Mouse (Mus musculus) heart, postnatal 0 days (tissue): ENCODE data around the gene Cracr2a. TPM values are rescaled to one million over a fixed set of nuclear protein-coding genes. Genes with fewer than 3 reads are reported as not detected.

Experiments used
- ATAC-seq: fragments of 200-750 bp; cut with Nextera tagmentation; 2 replicates; pipeline ENCODE4 v1.8.0; 2017; ENCODE audit warnings: low read depth, moderate number of reproducible peaks, moderate library complexity; ENCODE audit not compliant: insufficient read depth
- DNase-seq: peaks from one replicate; pipeline ENCODE4 v3.0.0-alpha.2; 2016; ENCODE audit warnings: low spot score
- H3K27ac ChIP-seq: fragments of 300-500 bp; sonication (generic); 2 replicates; pipeline ENCODE4 v1.5.1; 2014; ENCODE audit warnings: low read depth, mild to moderate bottlenecking
- H3K27me3 ChIP-seq: fragments of 300-500 bp; sonication (generic); 2 replicates; pipeline ENCODE4 v1.6.1; 2014; ENCODE audit warnings: low read length, mixed read lengths; ENCODE audit not compliant: control insufficient read depth, insufficient read depth
- H3K36me3 ChIP-seq: fragments of 300-500 bp; sonication (generic); replicated peaks from 2 replicates; pipeline ENCODE4 v1.6.1; 2014; ENCODE audit warnings: low read length, mixed read lengths; ENCODE audit not compliant: control insufficient read depth, insufficient read depth
- H3K4me1 ChIP-seq: fragments of 300-500 bp; sonication (generic); 2 replicates; pipeline ENCODE4 v1.6.1; 2014; ENCODE audit warnings: antibody characterized with exemption; ENCODE audit not compliant: control insufficient read depth, insufficient read depth
- H3K4me2 ChIP-seq: fragments of 300-500 bp; sonication (generic); 2 replicates; pipeline ENCODE4 v1.6.1; 2014; ENCODE audit warnings: low read depth, mild to moderate bottlenecking, low read length, moderate library complexity
- H3K4me3 ChIP-seq: fragments of 300-500 bp; sonication (generic); 2 replicates; pipeline ENCODE4 v1.5.1; 2014; ENCODE audit warnings: low read depth, low read length
- H3K9ac ChIP-seq: fragments of 300-500 bp; sonication (generic); replicated peaks from 2 replicates; pipeline ENCODE4 v1.6.1; 2014; ENCODE audit warnings: low read depth, low read length, mixed read lengths
- H3K9me3 ChIP-seq: fragments of 300-500 bp; sonication (generic); replicated peaks from 2 replicates; pipeline ENCODE4 v1.6.1; 2016; ENCODE audit warnings: low read length; ENCODE audit not compliant: control insufficient read depth
- CTCF ChIP-seq: IDR thresholded peaks from 2 replicates; pipeline ENCODE4 v1.5.1; 2016; ENCODE audit warnings: antibody characterized with exemption, control low read depth, low read depth
- EP300 ChIP-seq: IDR thresholded peaks from 2 replicates; pipeline ENCODE4 v1.6.1; 2016; ENCODE audit warnings: antibody characterized with exemption, low read depth
- WGBS: fragments of 180-500 bp; shearing (Covaris S2); extraction: QIAGEN DNeasy Blood & Tissue Kit; methylation state at CpG from one replicate; pipeline ENCODE4 v1.1.7; 2014; 5-methylcytosine and 5-hydroxymethylcytosine counted together
- polyA plus RNA-seq: library from polyadenylated mRNA; unstranded; fragments of >200 nt; fragmentation: Nextera tagmentation; extraction: Ambion mirVana; gene quantifications from 2 replicates; pipeline ENCODE4 v1.2.1, GENCODE M21; 2015
- total RNA-seq: library from RNA; depleted of rRNA; stranded (reverse); fragments of >200 nt; gene quantifications from 2 replicates; pipeline ENCODE4 v1.2.3, GENCODE M21; 2014; ENCODE audit warnings: low replicate concordance

The Cracr2a gene
- total and polyA plus RNA-seq, 2 experiments from 2014 or later, result 0.86 to 1.7 TPM

GRCm38 (mm10) chr6:127680784-127681183, 119.6 kb downstream of the Cracr2a start:
- H3K4me2 ChIP-seq, result no peak overlapping the region
- no peak overlapping the region for H3K27ac ChIP-seq
- DNase-seq (no peak), ATAC-seq (no peak)
- H3K9ac ChIP-seq, result no peak overlapping the region
- H3K27me3 ChIP-seq, result no peaks in the 10 kb centered on the region
- WGBS, result 86% methylated on average over 7 of the region's 7 CpGs
- H3K36me3 ChIP-seq, result no peaks in the 10 kb centered on the region
- no peaks in the 10 kb centered on the region for H3K4me1 ChIP-seq
- H3K4me3 ChIP-seq, result no peak overlapping the region
- TF ChIP-seq EP300 (no peak), CTCF (no peak)
- H3K9me3 ChIP-seq, result no peaks in the 10 kb centered on the region

- H3K36me3 ChIP-seq, result no peaks in the 10 kb centered on the region
- ATAC-seq (no peak), DNase-seq (no peak)
- no peaks in the 10 kb centered on the region for H3K4me1 ChIP-seq
- WGBS, result 29% methylated on average over 8 of the region's 8 CpGs
- H3K9ac ChIP-seq, result no peak overlapping the region
- no peak overlapping the region for H3K4me3 ChIP-seq
- no peaks in the 10 kb centered on the region for H3K9me3 ChIP-seq
- H3K27me3 ChIP-seq, result no peaks in the 10 kb centered on the region
- no peak overlapping the region for H3K4me2 ChIP-seq
- TF ChIP-seq CTCF, result no peak
- no peak for TF ChIP-seq EP300
- H3K27ac ChIP-seq, result no peak overlapping the region
Measured at GRCm38 (mm10) chr6:127683561-127683960, 122.4 kb downstream of the Cracr2a start.

GRCm38 (mm10) chr6:127684981-127685380, 123.8 kb downstream of the Cracr2a start:
- H3K27me3 ChIP-seq, result no peaks in the 10 kb centered on the region
- 75% methylated on average over 4 of the region's 4 CpGs for WGBS
- H3K9ac ChIP-seq, result no peak overlapping the region
- no peak for ATAC-seq
- DNase-seq, result no peak
- no peak overlapping the region for H3K4me3 ChIP-seq
- TF ChIP-seq CTCF (no peak), EP300 (no peak)
- H3K9me3 ChIP-seq, result no peaks in the 10 kb centered on the region
- no peak overlapping the region for H3K27ac ChIP-seq
- no peaks in the 10 kb centered on the region for H3K36me3 ChIP-seq
- no peak overlapping the region for H3K4me2 ChIP-seq
- no peaks in the 10 kb centered on the region for H3K4me1 ChIP-seq

GRCm38 (mm10) chr6:127687181-127687860, 126.2 kb downstream of the Cracr2a start:
- H3K27ac ChIP-seq, result no peak overlapping the region
- H3K9me3 ChIP-seq, result no peaks in the 10 kb centered on the region
- no peak for DNase-seq
- no peak for ATAC-seq
- H3K9ac ChIP-seq, result no peak overlapping the region
- H3K4me3 ChIP-seq, result no peak overlapping the region
- no peaks in the 10 kb centered on the region for H3K27me3 ChIP-seq
- H3K36me3 ChIP-seq, result no peaks in the 10 kb centered on the region
- no peaks in the 10 kb centered on the region for H3K4me1 ChIP-seq
- no peak for TF ChIP-seq EP300
- no peak overlapping the region for H3K4me2 ChIP-seq
- 57% methylated on average over 6 of the region's 6 CpGs for WGBS

- H3K9ac ChIP-seq, result no peak overlapping the region
- H3K4me1 ChIP-seq, result no peaks in the 10 kb centered on the region
- H3K4me3 ChIP-seq, result no peak overlapping the region
- no peaks in the 10 kb centered on the region for H3K36me3 ChIP-seq
- H3K27me3 ChIP-seq, result no peaks in the 10 kb centered on the region
- H3K9me3 ChIP-seq, result no peaks in the 10 kb centered on the region
- TF ChIP-seq CTCF (no peak), EP300 (no peak)
- no peak overlapping the region for H3K4me2 ChIP-seq
- no peak overlapping the region for H3K27ac ChIP-seq
- WGBS, result 58% methylated on average over 7 of the region's 7 CpGs
- DNase-seq (no peak), ATAC-seq (no peak)
Measured at GRCm38 (mm10) chr6:127692298-127692697, 131.2 kb downstream of the Cracr2a start.

GRCm38 (mm10) chr6:127693681-127694080, 132.5 kb downstream of the Cracr2a start:
- no peak for ATAC-seq
- 88% methylated on average over 7 of the region's 7 CpGs for WGBS
- no peak overlapping the region for H3K4me3 ChIP-seq

More at GRCm38 (mm10) chr6:127693681-127694080, 132.5 kb downstream of the Cracr2a start:
- no peak for TF ChIP-seq EP300
- no peak for TF ChIP-seq CTCF
- Histone ChIP-seq H3K4me1 (no peaks in the 10 kb centered on the region), H3K27ac (no peak overlapping the region), H3K27me3 (no peaks in the 10 kb centered on the region), H3K4me2 (no peak overlapping the region), H3K9ac (no peak overlapping the region), H3K36me3 (no peaks in the 10 kb centered on the region), H3K9me3 (no peaks in the 10 kb centered on the region)
- DNase-seq, result no peak
